Mouse (Mus musculus) layer of hippocampus, adult 9-10 months (tissue): ENCODE measurements around the gene Kdelr2.
A peak's percentile ranks its signal among the peaks of the same experiment; 100 is the strongest.
"Not testable (repeated sequence)": the region's sequence is repeated elsewhere in the genome, so short reads cannot be mapped to it uniquely, and the experiment has no call there.

Experiments used
- DNase-seq: peaks from one replicate; pipeline ENCODE4 v3.0.0; 2022; ENCODE audit warnings: low spot score

The Kdelr2 gene

GRCm38 (mm10) chr5:143403221-143404147 lies at the start of gene Kdelr2:
TSS of gene Kdelr2 (plus strand) at chr5:143403838.
- peak; percentile 53 for DNase-seq

GRCm38 (mm10) chr5:143356017-143356416 lies 47.6 kb upstream of the Kdelr2 start:
- no peak for DNase-seq

- DNase-seq, result no peak
Measured at GRCm38 (mm10) chr5:143356686-143357388, 46.8 kb upstream of the Kdelr2 start, which contains the start of gene Grid2ip. TSS of gene Grid2ip (plus strand) at chr5:143357338.

GRCm38 (mm10) chr5:143357564-143357963 lies 46.1 kb upstream of the Kdelr2 start:
- DNase-seq, result no peak

GRCm38 (mm10) chr5:143359263-143359662 lies 44.4 kb upstream of the Kdelr2 start:
- no peak for DNase-seq

DNA sequence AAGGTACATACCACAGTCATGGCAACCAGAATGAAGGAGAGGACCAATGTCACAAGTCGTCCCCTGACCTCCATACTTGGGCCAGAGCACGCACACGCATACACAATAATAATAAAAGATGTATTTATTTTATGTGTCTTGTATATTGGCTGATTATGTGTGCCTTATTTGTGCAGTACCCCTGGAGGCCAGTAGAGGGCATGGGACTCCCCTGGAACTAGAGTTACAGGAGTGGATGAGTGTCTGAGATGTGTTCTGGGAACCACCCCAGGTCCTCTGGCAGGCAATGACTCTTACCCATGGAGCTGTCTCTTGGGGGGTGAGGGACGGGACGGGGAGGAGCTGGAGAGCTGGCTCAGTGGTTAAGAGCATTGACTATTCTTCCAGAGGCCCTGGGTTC lies 43.6 kb upstream of the Kdelr2 start:
- no peak for DNase-seq

DNA sequence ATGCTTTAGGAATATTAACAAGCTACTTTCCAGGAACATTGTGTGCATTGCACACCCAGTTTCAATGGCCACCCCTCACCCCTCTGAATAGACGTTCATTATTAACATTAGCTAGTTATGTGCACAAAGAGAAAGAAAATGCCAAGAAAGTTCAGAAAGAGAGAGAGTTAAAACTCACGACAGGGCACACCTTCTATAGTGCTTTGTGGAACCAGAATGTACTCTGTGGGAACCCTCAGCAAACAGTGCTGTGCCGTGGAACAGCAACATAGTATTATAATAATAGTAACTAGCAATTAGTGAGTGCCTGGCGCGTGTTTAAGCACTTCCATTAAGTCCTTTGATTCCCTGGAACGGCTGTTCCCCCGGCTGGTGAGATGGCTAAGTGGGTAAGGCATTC lies 42.2 kb upstream of the Kdelr2 start:
- no peak for DNase-seq

DNA sequence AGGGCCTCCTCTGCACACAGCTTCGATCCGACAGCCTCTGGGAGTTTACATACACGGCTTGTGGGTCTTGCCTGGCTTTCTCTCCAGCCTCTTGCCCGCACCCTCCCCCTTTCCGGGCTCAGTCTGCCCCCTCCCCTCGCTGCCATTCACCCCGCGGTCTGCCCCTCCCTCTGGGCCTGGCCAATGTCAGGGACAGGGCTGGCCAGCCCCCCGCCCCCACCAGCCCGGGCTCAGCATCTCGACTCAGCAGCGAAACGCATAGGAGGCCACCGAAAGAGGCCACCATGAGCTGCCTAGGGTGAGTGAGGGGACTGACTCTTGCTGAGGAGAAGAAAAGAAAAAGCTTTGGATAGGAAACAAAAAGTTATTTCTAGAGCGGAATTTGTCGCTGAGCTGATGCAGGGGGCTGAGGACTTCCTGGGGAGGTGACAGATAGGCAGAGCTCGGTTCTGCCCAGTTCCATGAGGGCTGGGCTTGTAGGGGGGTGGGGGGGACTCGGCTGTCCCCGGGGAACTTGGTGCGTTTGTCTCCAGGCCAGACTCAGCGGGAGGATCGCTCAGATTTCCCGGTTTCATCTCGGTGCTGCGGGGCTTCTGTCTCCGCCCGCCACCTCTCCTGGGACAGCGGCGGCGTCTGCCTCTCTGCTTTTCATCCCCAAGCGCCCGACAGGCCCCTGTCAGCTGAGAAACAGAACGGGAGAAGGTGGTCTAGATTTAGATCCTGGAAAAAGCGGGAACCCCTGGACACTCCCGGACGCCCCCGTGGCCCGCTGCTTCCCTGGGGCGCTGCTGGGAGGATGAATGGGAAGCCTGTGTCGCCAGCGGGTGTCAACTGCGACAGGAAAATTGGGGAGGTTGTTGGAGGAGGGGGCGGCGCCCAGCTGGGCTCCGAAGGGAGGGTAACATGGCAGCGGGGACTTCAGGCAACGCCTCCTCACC lies 39.7 kb upstream of the Kdelr2 start:
- DNase-seq, result no peak

GRCm38 (mm10) chr5:143367931-143368330 lies 35.7 kb upstream of the Kdelr2 start:
- DNase-seq, result no peak

DNA sequence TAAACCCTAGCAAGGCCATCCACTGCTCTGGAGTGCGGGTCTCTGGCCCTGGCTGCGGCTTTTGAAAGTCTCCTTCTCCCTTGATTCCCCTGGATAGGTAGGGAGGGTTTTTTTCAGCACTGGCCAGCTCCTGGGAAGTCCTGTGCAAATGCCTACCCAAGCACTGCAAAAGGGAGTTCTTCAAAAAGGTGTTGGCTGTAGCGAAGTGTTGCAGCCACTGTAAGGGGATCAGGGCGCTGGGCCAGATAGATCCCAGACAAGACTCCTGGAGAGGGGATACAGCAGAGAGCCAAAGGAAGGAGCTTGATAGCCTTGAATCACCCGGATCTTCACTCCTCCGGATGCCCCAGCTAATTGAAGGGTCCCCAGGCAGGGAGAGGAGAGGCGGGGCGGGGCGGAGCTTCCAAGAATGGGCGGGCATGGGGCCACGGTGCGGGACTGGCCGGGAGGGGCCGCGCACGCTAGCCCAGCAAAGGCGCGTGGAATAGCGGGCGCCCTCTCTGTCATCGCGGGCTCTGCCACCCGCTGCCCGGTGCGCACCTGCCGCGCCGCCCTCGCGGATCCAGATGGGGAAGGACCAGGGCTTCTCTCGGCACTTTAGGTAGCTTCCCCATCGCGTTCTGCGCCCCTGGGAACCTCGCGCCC lies 33.9 kb upstream of the Kdelr2 start:
- no peak for DNase-seq

- no peak for DNase-seq
Measured at GRCm38 (mm10) chr5:143370416-143371145, 33.1 kb upstream of the Kdelr2 start.

- no peak for DNase-seq
Measured at GRCm38 (mm10) chr5:143371146-143371510, 32.5 kb upstream of the Kdelr2 start.

GRCm38 (mm10) chr5:143372818-143373217 lies 30.8 kb upstream of the Kdelr2 start:
- no peak for DNase-seq

- DNase-seq, result no peak
Measured at GRCm38 (mm10) chr5:143375242-143375641, 28.4 kb upstream of the Kdelr2 start.

DNA sequence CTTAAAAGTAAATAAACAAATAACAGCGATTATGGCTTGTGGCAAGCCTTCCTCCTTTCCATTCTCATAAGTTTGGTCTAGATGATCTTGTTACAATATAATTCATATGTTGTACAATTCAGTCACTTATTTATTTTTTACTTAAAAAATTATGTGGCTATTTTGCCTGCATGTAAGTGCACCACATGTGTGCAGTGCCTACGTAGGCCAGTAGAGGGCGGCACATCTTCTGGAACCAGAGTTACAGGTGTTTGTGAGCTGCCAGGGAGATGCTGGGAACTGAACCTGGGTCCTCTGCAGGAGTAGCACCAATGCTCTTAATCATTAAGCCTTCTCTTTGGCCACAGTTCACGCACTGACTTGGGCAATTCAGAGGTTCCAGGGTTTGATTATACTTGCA lies 27.5 kb upstream of the Kdelr2 start:
- no peak for DNase-seq

DNA sequence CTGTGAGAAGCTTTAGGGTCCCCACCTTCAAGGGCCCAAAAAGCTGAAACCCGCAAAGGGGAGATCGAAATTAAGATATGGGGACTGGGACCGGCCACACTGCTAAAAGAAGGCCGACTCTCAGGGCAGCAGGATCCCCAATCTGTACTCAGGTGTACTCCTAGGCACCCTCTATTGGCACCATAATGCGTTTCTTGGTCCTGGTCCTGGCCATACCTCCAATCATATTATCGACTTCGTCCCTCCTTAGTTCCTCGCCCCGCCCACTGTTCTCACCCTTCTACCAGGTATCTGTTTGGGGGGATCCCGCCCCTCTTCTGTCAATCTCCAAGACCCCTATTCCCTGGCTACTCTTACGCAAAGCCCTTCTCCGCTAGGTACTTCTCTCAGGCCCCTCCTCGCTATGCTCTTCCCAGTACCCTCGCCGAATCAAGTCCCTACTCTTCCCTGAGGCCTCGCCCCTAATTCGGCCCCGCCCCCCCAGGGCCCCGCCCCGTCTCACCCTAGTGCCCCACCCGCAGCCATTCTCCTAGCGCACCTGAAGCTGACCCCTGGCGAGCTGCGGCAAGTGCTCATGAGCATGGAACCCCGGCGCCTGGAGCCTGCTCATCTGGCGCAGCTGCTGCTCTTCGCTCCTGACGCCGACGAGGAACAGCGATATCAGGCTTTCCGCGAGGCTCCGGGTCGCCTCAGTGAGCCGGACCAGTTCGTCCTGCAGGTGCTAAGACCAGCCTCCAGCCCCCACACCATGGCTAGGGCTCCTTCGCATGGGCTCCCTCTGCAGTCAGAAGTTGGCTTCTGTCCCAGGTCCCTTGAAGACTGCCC lies 16.6 kb upstream of the Kdelr2 start:
- DNase-seq, result no peak

DNA sequence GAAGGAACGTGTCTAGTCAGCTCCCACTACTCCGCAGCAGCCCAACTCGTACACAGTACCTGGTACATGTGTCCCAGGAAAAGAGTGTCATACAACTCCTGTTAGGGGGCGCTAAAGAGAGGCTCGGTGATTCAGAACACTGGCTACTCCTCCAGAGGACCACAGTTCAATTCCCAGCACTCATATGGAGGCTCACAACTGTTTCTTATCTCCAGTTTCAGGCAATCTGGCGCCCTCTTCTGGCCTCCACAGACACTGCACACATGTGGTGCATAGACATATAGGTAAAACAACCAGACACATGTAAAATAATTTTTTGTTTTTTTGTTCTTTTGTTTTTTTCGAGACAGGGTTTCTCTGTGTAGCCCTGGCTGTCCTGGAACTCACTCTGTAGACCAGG lies 9.5 kb upstream of the Kdelr2 start:
- DNase-seq, result no peak

- DNase-seq, result not testable (repeated sequence)
Measured at GRCm38 (mm10) chr5:143394966-143395365, 8.7 kb upstream of the Kdelr2 start.

DNA sequence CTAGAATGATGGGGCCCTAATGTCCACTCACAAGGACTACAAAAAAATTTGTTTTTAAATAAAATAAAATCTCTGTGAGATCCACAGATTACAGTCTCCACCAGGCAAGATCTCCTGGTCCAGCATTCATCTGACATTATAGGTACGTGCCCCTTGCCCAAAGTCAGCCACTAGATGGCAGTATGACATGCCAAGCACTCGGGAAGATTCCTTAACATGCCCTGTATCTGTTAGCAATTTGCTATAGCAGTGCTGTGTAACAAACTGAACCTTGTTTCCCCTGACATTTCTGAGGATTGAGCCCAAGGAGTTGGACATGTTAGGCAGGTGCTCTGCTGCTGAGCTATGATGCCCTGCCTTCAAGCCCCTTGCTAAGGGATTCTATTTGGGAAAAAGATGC lies 8.0 kb upstream of the Kdelr2 start:
- DNase-seq, result no peak

- DNase-seq, result no peak
Measured at GRCm38 (mm10) chr5:143400501-143400900, 3.1 kb upstream of the Kdelr2 start.
